Mouse (Mus musculus): ENCODE results near the gene Mrpl18. TPM values are rescaled to one million over a fixed set of nuclear protein-coding genes. Genes with fewer than 3 reads are reported as not detected.

The Mrpl18 gene
- 16.2 and 51.3 TPM in 2 replicates for polyA plus RNA-seq (2012; ENCODE audit: low replicate concordance)

DNA sequence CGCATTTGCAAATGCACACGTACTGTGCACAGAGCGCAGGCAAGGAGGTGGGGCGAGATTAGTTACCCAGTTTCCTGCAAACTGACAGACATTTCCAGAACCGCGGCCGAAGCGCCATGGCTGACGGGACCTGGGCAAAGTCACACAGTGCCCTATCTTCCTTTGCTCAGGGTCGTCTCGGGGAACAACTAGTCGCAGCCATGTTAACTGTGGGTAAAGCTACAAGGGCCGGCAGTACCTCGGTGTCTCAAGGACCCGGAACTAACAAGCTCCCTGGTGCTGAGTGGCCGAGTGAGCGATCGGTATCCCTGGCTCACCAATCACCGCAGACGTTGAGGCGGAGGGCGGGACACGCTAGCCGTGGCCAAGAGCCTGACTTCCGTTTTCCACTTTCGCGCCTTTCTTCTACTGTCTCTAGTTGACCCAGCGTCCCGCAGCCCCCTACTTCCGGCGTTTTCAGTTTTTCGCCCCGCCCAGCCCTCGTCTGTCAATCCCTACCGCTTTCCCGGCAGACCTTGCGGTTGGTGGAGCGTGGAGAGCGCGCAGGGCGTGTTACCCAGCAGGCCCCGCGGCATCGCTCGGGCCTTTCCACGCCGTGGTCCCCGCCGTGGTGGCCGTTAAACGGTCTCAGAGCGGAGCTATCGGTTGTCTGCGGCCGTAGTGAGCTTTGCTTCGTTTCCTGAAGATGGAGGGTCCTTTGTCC is at the start of gene Mrpl18:
Gene Mrpl18, minus strand, starts transcription at position 465 of the 703 bp plus-strand sequence.

DNA sequence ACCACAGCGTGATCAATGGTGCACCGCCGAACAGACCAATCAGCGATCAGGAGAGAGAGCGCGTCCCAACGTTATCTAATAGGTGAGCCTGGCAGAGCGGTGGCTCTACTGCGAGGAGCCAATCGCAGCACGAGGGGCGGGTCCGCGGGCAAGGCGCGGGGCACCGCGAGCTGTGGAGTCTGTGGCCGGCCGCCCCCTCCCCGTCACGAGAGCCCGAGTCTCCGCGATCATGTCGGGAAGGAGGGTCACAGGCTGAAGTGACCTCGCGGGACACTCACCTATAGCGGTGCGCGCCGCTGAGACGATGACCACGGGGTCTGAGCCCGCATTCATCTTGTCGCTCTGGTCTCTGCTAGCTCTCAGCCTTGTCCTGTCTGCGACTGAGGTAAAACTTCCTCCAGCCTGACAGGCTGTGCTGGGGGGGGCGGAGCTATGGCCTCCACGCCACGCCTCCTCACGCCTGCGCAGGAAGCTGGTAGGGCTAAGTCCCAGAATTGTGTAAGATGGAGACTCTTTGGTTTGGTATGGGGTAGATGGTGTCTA is 44.3 kb upstream of the Mrpl18 start, which contains the start of gene Acat2:
Gene Acat2, minus strand, starts transcription at position 417 of the 543 bp plus-strand sequence.

DNA sequence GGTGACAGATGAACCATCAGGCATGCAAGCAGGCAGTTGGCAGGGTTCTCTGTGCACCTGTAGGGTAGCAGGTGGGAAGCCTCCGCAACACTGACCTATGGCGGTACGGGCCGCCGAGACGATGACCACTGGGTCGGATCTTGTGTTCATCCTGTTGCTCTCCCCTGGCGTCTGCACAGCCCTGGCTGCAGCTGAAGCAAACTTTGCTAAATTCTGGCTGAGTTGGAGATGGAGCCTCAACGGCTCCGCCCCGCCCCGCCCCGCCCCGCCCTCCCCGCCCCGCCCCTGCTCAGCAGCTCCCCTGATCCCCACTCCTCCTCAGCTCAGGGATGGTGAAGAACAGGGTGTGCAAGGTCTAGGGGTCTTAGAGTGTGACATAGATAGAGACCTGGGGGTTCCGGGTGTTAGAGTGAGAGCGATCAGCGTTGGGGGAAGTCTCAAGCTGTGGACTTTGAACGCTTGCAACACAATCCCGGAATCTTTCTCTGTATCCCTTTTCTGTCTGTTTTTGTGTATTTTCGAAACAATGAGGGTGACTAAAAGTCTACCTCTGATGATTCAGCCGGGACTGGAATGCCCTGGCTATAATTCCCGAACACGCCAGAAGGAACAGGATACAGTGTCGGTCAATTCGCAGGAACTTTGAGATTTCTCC is 24.1 kb upstream of the Mrpl18 start, which contains the start of gene Acat3:
Gene Acat3, minus strand, starts transcription at position 450 of the 655 bp plus-strand sequence.

DNA sequence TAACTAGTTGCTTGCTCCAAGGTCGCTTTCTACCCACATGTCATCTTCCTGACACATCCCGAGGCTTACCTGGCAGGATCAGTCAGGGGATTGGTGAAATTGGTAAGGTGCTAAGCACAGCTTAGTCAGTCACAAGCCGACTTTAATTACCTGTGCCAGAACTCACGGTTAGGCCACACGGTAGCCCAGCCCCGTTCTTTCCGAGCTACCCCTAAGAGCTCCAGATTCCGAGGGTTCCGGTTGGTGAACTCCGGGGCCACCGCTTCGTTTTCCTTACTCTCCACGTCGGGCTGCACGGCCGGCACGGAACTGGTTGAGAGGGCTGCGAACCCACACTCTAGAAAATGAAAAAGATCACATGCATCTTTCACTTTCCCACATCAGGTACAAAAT is 661 bp downstream of the Mrpl18 start, which contains the start of gene Tcp1:
Gene Tcp1, plus strand, starts transcription at position 214 of the 393 bp plus-strand sequence.

DNA sequence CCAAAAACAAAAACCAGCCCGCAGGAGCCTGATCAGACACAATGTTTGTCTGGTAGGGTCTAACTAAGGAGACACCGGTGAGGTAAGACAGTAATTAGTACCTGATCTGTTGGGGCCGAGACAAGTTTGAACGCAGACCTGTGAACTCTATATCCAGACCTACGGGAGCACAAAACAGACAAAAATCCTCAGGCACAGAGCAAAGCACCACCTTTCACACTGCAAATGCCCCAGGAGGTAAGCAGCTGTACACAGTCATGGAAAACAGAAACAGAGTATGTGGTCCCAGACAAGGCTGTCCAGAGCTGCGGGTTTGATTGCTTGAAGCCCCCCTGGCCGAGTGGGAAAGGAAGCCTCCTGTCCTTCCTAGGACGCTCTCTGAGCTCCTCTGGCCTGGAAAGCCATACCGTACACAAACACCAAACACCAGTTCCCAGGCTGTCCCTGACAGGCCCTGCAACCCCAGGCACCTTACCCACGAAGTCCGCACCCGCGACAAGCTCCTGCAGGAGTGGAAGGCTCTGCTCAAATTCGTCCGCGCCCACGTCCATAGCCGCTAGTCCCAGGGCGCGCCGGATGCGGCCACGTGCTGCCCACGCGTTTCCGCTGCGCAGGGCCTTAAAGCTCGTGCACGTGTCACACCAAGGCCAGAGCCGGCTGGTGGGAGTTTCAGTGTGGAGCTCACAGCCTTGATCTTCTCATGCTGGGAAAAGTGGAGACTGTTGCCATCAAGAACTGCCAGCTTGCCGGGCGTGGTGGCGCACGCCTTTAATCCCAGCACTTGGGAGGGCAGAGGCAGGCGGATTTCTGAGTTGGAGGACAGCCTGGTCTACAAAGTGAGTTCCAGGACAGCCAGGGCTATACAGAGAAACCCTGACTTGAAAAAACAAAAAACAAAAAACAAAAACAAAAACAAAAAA is 6.5 kb downstream of the Mrpl18 start, which contains the start of gene Pnldc1:
Gene Pnldc1, minus strand, starts transcription at position 870 of the 920 bp plus-strand sequence.

DNA sequence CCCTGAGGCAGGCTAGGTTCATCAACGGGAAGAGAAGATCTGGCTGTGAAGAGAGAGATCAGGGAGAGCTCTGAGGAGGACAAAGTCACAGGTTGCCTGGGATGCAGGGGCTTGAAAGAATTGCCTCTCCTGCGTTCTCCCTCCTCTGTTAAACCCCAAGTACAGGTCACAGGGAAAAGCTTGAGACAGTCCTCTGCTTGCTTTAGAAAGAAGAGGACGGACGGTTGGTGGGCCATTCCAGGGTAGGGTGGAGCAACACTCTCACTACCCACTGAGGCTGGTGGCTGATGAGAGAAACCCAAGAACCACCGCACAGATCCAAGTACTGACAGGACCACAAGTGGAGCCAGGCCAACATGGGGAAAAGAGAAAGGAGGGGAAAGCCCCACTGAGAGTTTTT is 40.4 kb downstream of the Mrpl18 start, which contains the start of gene Mrgprh:
Gene Mrgprh, plus strand, starts transcription at position 301 of the 400 bp plus-strand sequence.

DNA sequence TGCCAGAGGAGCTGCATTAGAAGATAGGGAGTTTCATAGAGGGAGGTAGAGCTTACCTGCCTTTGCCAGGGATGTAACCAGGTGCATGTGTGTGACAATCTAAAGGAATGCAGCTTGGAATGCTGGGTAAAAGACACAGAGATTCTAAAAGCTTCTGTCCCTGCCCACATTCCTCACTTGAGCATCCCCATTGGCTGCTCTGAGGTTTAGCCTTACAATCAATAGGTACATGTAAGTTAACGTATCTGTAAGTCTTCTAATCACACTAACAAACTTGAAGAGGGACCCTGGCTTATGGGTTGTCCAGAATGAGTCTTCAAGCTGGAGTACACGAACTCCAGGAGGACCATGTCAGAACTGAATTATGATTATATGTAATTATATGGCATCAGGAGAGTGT is 48.1 kb downstream of the Mrpl18 start, which contains the start of gene Mas1:
Gene Mas1, minus strand, starts transcription at position 101 of the 400 bp plus-strand sequence.

Other genes with a start within 250 kb of the Mrpl18 start
- gene Slc22a1, start 240.5 kb downstream of the Mrpl18 start, polyA plus RNA-seq (2012; ENCODE audit: low replicate concordance): not detected in 2 replicates
- gene Igf2r, start 146.7 kb downstream of the Mrpl18 start, polyA plus RNA-seq (2012; ENCODE audit: low replicate concordance): 3.1 and 4.5 TPM in 2 replicates
- gene Mas1, start 48.2 kb downstream of the Mrpl18 start, polyA plus RNA-seq (2012; ENCODE audit: low replicate concordance): not detected in 2 replicates
- not detected in 2 replicates for gene Mrgprh, start 40.3 kb downstream of the Mrpl18 start, polyA plus RNA-seq (2012; ENCODE audit: low replicate concordance)
- 0.51 and 0.82 TPM in 2 replicates for gene Pnldc1, start 6.1 kb downstream of the Mrpl18 start, polyA plus RNA-seq (2012; ENCODE audit: low replicate concordance)
- gene Tcp1, start 644 bp downstream of the Mrpl18 start, polyA plus RNA-seq (2012; ENCODE audit: low replicate concordance): 7.2 and 49.7 TPM in 2 replicates
- gene Acat3, start 24.3 kb upstream of the Mrpl18 start, polyA plus RNA-seq (2012; ENCODE audit: low replicate concordance): not detected in 2 replicates
- 1.2 and 2.2 TPM in 2 replicates for gene Acat2, start 44.4 kb upstream of the Mrpl18 start, polyA plus RNA-seq (2012; ENCODE audit: low replicate concordance)
- 17.9 and 19.2 TPM in 2 replicates for gene Wtap, start 77.8 kb upstream of the Mrpl18 start, polyA plus RNA-seq (2012; ENCODE audit: low replicate concordance)
- 283 and 458 TPM in 2 replicates for gene Sod2, start 90.5 kb upstream of the Mrpl18 start, polyA plus RNA-seq (2012; ENCODE audit: low replicate concordance)
- gene Gpr31b, start 136.0 kb upstream of the Mrpl18 start, polyA plus RNA-seq (2012; ENCODE audit: low replicate concordance): not detected in 2 replicates
- not detected in 2 replicates for gene Tcp10b, start 144.8 kb upstream of the Mrpl18 start, polyA plus RNA-seq (2012; ENCODE audit: low replicate concordance)
- gene Unc93a, start 215.5 kb upstream of the Mrpl18 start, polyA plus RNA-seq (2012; ENCODE audit: low replicate concordance): not detected in 2 replicates

All from leukemia stem cell, adult 10-12 weeks (primary cell).